Mouse (Mus musculus) bone marrow macrophage, adult 2 months (primary cell): ENCODE data around the gene Umad1.

Experiments used
- CTCF ChIP-seq: IDR thresholded peaks from 2 replicates; pipeline ENCODE4 v1.5.1; 2012; ENCODE audit warnings: low read depth, mild to moderate bottlenecking, low read length, moderate library complexity
- POLR2A ChIP-seq: IDR thresholded peaks from 2 replicates; pipeline ENCODE4 v1.6.1; 2012; ENCODE audit warnings: mild to moderate bottlenecking, low read depth, low read length, borderline replicate concordance

GRCm38 (mm10) chr6:8423142-8423541 lies 164.1 kb downstream of the Umad1 start:
- TF ChIP-seq POLR2A (no peak), CTCF (no peak)
